Mouse (Mus musculus) layer of hippocampus, adult 9-11 months (tissue): ENCODE measurements around the gene Atxn7.
A peak's percentile ranks its signal among the peaks of the same experiment; 100 is the strongest.
"Not testable (repeated sequence)": the region's sequence is repeated elsewhere in the genome, so short reads cannot be mapped to it uniquely, and the experiment has no call there.

Source experiments
- DNase-seq: peaks from one replicate; pipeline ENCODE4 v3.0.0; 2022

Atxn7 gene

GRCm38 (mm10) chr14:13961401-13962112 lies at the start of gene Atxn7, which contains the start of gene Thoc7:
Gene Atxn7 (plus strand): TSS chr14:13961440.
Gene Thoc7 (minus strand): TSS chr14:13961852.
- DNase-seq, result no peak

GRCm38 (mm10) chr14:13914387-13915082 lies 46.7 kb upstream of the Atxn7 start, which contains the start of gene Gm281:
Gene Gm281 (minus strand): TSS chr14:13914478.
- no peak for DNase-seq

- no peak for DNase-seq
These were observed 46.0 kb upstream of the Atxn7 start for GRCm38 (mm10) chr14:13915207-13915606.

- DNase-seq, result no peak
These were observed 44.0 kb upstream of the Atxn7 start for GRCm38 (mm10) chr14:13917208-13917607.

- peak; percentile 38 for DNase-seq
These were observed 43.6 kb upstream of the Atxn7 start for GRCm38 (mm10) chr14:13917630-13918029.

- no peak for DNase-seq
These were observed 27.8 kb upstream of the Atxn7 start for GRCm38 (mm10) chr14:13933290-13934051.

GRCm38 (mm10) chr14:13934052-13934371 lies 27.2 kb upstream of the Atxn7 start:
- DNase-seq, result no peak

- DNase-seq, result no peak
These were observed 16.6 kb upstream of the Atxn7 start for GRCm38 (mm10) chr14:13944686-13945085.

GRCm38 (mm10) chr14:13948345-13948744 lies 12.9 kb upstream of the Atxn7 start:
- DNase-seq, result no peak

GRCm38 (mm10) chr14:13950401-13950800 lies 10.8 kb upstream of the Atxn7 start:
- no peak for DNase-seq

- DNase-seq, result not testable (repeated sequence)
These were observed 9.1 kb upstream of the Atxn7 start for GRCm38 (mm10) chr14:13952151-13952550.

- DNase-seq, result peak; percentile 29
These were observed 1.2 kb upstream of the Atxn7 start for GRCm38 (mm10) chr14:13960079-13960478.

GRCm38 (mm10) chr14:13960482-13961325 lies 536 bp upstream of the Atxn7 start:
- peak; percentile 26 for DNase-seq

GRCm38 (mm10) chr14:13962476-13962875 lies 1.2 kb downstream of the Atxn7 start:
- no peak for DNase-seq

GRCm38 (mm10) chr14:13963527-13963926 lies 2.3 kb downstream of the Atxn7 start:
- DNase-seq, result no peak

- no peak for DNase-seq
These were observed 6.4 kb downstream of the Atxn7 start for GRCm38 (mm10) chr14:13967607-13968006.

GRCm38 (mm10) chr14:13968476-13968875 lies 7.2 kb downstream of the Atxn7 start:
- no peak for DNase-seq

GRCm38 (mm10) chr14:13970513-13970912 lies 9.3 kb downstream of the Atxn7 start:
- DNase-seq, result no peak

GRCm38 (mm10) chr14:13971644-13972234 lies 10.5 kb downstream of the Atxn7 start:
- DNase-seq, result no peak

GRCm38 (mm10) chr14:13977498-13977897 lies 16.3 kb downstream of the Atxn7 start:
- no peak for DNase-seq

- no peak for DNase-seq
These were observed 20.0 kb downstream of the Atxn7 start for GRCm38 (mm10) chr14:13981286-13981685.

GRCm38 (mm10) chr14:13982174-13982573 lies 20.9 kb downstream of the Atxn7 start:
- no peak for DNase-seq
